Comparison of ENCODE assay signal across 2 mouse cellular contexts in the genomic region with DNA sequence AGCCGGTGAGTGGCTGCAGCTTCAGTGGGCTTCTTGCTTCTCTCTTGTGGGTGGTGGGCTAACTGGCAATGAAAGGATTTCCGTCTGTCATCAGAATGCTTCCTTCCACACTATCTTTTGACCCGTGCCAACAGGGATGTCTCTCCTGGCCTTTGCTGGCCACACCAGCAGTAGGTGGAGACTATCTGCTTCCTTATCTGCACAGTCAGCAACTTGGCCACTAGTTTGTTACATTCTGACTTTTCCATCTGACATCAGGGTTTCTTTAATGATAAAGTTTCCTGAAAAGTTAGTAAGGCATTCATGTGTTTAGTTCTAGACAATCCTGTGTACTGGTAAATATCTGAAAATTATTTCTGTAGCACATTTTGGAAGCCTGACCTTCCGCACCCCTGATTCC.
A peak's percentile ranks its signal among the peaks of the same experiment; 100 is the strongest.
TF ChIP-seq lines count a peak whose summit lies in the region.

No protein-coding gene starts in this region.

TF ChIP-seq in CH12.LX, 34 proteins besides CTCF, POLR2A, EP300 and RAD21:
- TF ChIP-seq CHD1 (IDR thresholded peaks at IDR 0.05; ENCODE audit: low read depth, low read length), result no peak
- TF ChIP-seq MAFK (IDR thresholded peaks at IDR 0.05; ENCODE audit: insufficient replicate concordance, low read length), result peak; percentile 68; the same call in 1 of the 2 replicates
- TF ChIP-seq ZNF384 (IDR thresholded peaks at IDR 0.05; ENCODE audit: low read depth, low read length), result no peak

TF ChIP-seq in MEL, 35 proteins besides CTCF, POLR2A, EP300 and RAD21:
- TF ChIP-seq MAFK (IDR thresholded peaks at IDR 0.05; ENCODE audit: borderline replicate concordance, low read depth, low read length) (peak; percentile 91), ELF1 (IDR thresholded peaks at IDR 0.05; ENCODE audit: low read depth, low read length) (no peak)
